ENCODE assay signal across 9 mouse cellular contexts in the genomic region with DNA sequence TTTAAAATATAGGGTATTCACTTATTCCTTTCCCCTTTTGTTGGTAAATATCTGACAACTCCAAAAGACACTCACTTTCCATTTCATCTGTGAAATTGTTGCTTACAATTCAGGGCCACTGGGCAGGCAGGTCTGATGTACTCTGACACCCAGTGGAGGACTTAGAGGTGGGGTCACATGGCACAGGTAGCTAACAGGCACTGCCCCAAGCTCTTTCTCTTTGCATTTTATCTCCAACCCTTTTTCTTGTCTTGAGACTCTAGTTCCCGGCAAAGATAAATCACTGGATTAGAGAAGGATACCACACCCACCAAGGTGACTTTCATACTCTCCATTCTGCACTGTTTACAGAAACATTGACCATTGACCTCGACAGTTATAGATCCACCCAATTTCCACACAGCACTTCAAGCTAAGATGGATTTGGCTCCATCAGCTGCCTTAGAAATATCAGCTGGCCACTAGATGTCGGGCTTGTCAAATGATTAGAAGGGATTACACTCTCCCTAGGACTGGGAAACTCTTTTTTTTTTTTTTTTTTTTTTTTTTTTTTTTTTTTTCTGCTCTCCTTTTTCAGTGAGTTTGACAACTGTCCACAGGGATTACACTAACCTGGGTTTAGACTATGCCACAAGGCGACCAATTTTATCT.
DNase-seq lines count a peak whose midpoint lies in the region; ATAC-seq and TF ChIP-seq lines count a peak whose summit lies in the region.
"Had no signal": no experiment of that assay in that cellular context is flagged by ENCODE, and none has a peak within 500 bp of the region (broad histone marks: within the 10 kb centered on the region; RNA-seq: fewer than 3 reads in every experiment).

No protein-coding gene starts in this region.

- peak; percentile 66 for TF ChIP-seq CTCF in left cerebral cortex, adult 2 months (IDR thresholded peaks at IDR 0.05)

- no peaks in the 10 kb centered on the region for H3K9me3 ChIP-seq in hindbrain, embryonic 16.5 days (ENCODE audit: control insufficient read depth, low read length)
- no peaks in the 10 kb centered on the region for H3K9me3 ChIP-seq in midbrain, embryonic 11.5 days (ENCODE audit: control insufficient read depth, low read length)
- H3K9me3 ChIP-seq: heart, embryonic 15.5 days had no signal

- no peaks in the 10 kb centered on the region for H3K27me3 ChIP-seq in hindbrain, embryonic 16.5 days (replicated peaks; ENCODE audit: control insufficient read depth, insufficient read depth, low read length)
- H3K27me3 ChIP-seq in midbrain, embryonic 11.5 days (ENCODE audit: control insufficient read depth, insufficient read depth, low read length): no peaks in the 10 kb centered on the region
- H3K27me3 ChIP-seq: heart, embryonic 15.5 days had no signal

- H3K36me3 ChIP-seq in hindbrain, embryonic 16.5 days (ENCODE audit: control insufficient read depth, insufficient read depth, low read length): no peaks in the 10 kb centered on the region
- H3K36me3 ChIP-seq in midbrain, embryonic 11.5 days (ENCODE audit: control insufficient read depth, insufficient read depth, low read length): no peaks in the 10 kb centered on the region
- H3K36me3 ChIP-seq: heart, embryonic 15.5 days had no signal

- peak; percentile 86 for ATAC-seq in hindbrain, embryonic 16.5 days
- peak; percentile 66 for ATAC-seq in midbrain, embryonic 11.5 days (ENCODE audit: low FRiP score)
- no peak; the same call in 1 of the 2 replicates for ATAC-seq in megakaryocyte, adult 5-6 weeks (ENCODE audit: poor library complexity, severe bottlenecking)

- H3K9ac ChIP-seq in hindbrain, embryonic 16.5 days (ENCODE audit: low read depth, low read length): no peak overlapping the region
- no peak overlapping the region for H3K9ac ChIP-seq in midbrain, embryonic 11.5 days (ENCODE audit: low read length)
- H3K9ac ChIP-seq: heart, embryonic 15.5 days had no signal

- H3K27ac ChIP-seq in hindbrain, embryonic 16.5 days (ENCODE audit: low read depth, low read length): no peak overlapping the region
- no peak overlapping the region for H3K27ac ChIP-seq in left cerebral cortex, adult 2 months
- H3K27ac ChIP-seq in midbrain, embryonic 11.5 days (ENCODE audit: low read depth, low read length): no peak overlapping the region
- H3K27ac ChIP-seq: heart, embryonic 15.5 days had no signal

- no peak overlapping the region for H3K4me3 ChIP-seq in hindbrain, embryonic 16.5 days (ENCODE audit: low read length)
- H3K4me3 ChIP-seq in left cerebral cortex, adult 2 months: no peak overlapping the region
- H3K4me3 ChIP-seq in midbrain, embryonic 11.5 days (ENCODE audit: low read depth, low read length): no peak overlapping the region
- H3K4me3 ChIP-seq: heart, embryonic 15.5 days had no signal

- intact Hi-C loops in left cerebral cortex, postnatal 36 days (cut with DNase I): loop anchor here (5.0 kb wide), 1 partner anchor 561 kb away; no protein-coding TSS in a partner anchor
- intact Hi-C loops in left cerebral cortex, adult 2 months (cut with DNase I): loop anchor here (5.0 kb wide), 1 partner anchor 626 kb away; no protein-coding TSS in a partner anchor

- peaks cover 2% of the 10 kb centered on the region; the same call in 1 of the 2 replicates for H3K4me1 ChIP-seq in hindbrain, embryonic 16.5 days (ENCODE audit: control insufficient read depth, insufficient read depth, low read depth, low read length)
- H3K4me1 ChIP-seq in midbrain, embryonic 11.5 days (ENCODE audit: control insufficient read depth, insufficient read depth, low read length): 0 out of 2 replicates have a peak, but pooled peaks cover 3% of the 10 kb centered on the region
- H3K4me1 ChIP-seq: heart, embryonic 15.5 days had no signal

- no peak overlapping the region for H3K4me2 ChIP-seq in hindbrain, embryonic 16.5 days (ENCODE audit: low read length)
- H3K4me2 ChIP-seq in midbrain, embryonic 11.5 days: no peak overlapping the region
- H3K4me2 ChIP-seq: heart, embryonic 15.5 days had no signal

- 68% methylated on average over 4 of the region's 4 CpGs for WGBS in hindbrain, embryonic 16.5 days
- 71% methylated on average over 4 of the region's 4 CpGs for WGBS in midbrain, embryonic 11.5 days

- DNase-seq in left cerebral cortex, adult 11 months (ENCODE audit: low spot score): peak; percentile 33
- DNase-seq in left cerebral cortex, postnatal 36 days (ENCODE audit: low spot score in 2 of 2): no peak
- DNase-seq in adrenal gland, adult 2 months: peak; percentile 46
- peak; percentile 62 for DNase-seq in embryo, embryonic 11 days
- DNase-seq in left cerebral cortex, adult 2 months (ENCODE audit: extremely low spot score in 1 of 2, low spot score in 2 of 2): peak; percentile 44 to 46
- DNase-seq in midbrain, embryonic 11.5 days (ENCODE audit: low spot score, missing footprints): peak; percentile 89

Comparison
In these comparisons a context has a peak if more than half of its experiments do, and no peak if none do; other contexts are left out.
1. DNase-seq: peak in left cerebral cortex, adult 11 months (single experiment), adrenal gland, adult 2 months (single experiment), embryo, embryonic 11 days (single experiment), left cerebral cortex, adult 2 months (2 of 2) and midbrain, embryonic 11.5 days (single experiment); none in left cerebral cortex, postnatal 36 days (0 of 2).